In the genomic region with DNA sequence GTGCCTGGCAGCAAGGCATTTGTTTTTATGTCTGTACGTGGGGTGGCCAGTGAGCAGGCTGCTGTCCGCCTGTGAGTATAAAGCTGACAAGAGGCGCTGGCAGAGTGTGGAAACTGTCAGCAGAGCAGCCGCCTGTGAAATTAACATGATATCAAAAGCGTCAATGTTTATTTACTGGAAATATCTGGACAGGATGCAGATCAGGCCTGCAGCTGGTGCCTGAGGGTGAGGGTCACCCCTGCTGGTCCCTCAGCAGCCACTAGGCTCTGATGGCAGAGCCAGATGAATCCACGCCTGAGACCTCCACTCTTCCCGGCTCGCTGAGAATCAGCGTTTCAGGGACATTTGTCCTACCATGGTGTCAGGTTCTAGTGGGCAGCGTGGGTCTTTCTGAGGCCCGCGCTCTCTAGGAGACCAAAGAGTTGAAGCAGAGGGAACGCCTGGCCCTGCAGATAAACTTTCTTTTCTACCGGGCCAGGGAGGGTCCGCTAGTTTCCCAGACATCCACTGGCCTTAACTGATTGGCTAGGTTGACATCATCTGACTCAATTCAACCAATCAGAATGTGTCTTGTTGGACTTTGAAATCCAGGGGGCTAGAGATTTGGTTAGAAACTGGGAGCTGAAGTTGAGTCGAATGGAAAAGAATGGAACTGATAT, we compare ENCODE assay signal across 9 mouse cellular contexts.
A peak's percentile ranks its signal among the peaks of the same experiment; 100 is the strongest.
DNase-seq lines count a peak whose midpoint lies in the region; ATAC-seq and TF ChIP-seq lines count a peak whose summit lies in the region.
"Had no signal": no experiment of that assay in that cellular context is flagged by ENCODE, and none has a peak within 500 bp of the region (broad histone marks: within the 10 kb centered on the region; RNA-seq: fewer than 3 reads in every experiment).

No protein-coding gene starts in this region.

- H3K4me2 ChIP-seq in forebrain, embryonic 12.5 days = no peak overlapping the region
- H3K4me2 ChIP-seq in forebrain, embryonic 11.5 days (ENCODE audit: low read depth, low read length, severe bottlenecking) = no peak overlapping the region
- peak overlapping the region; percentile 29 for H3K4me2 ChIP-seq in heart, embryonic 15.5 days
- no peak overlapping the region for H3K4me2 ChIP-seq in midbrain, embryonic 12.5 days (replicated peaks)

- WGBS in forebrain, embryonic 12.5 days = 69% methylated on average over 16 of the region's 16 CpGs
- WGBS in forebrain, embryonic 11.5 days = 81% methylated on average over 16 of the region's 16 CpGs
- 47% methylated on average over 16 of the region's 16 CpGs for WGBS in heart, embryonic 15.5 days
- 70% methylated on average over 16 of the region's 16 CpGs for WGBS in midbrain, embryonic 12.5 days

- ATAC-seq in forebrain, embryonic 12.5 days (ENCODE audit: low FRiP score) = 0 out of 2 replicates have a peak, but pooled peaks have one; percentile 22
- no peak for ATAC-seq in forebrain, embryonic 11.5 days (replicated peaks; ENCODE audit: low FRiP score)
- 0 out of 2 replicates have a peak, but pooled peaks have one; percentile 7 for ATAC-seq in heart, embryonic 15.5 days (replicated peaks; ENCODE audit: insufficient number of reproducible peaks, insufficient read depth, low FRiP score, low read depth)
- no peak for ATAC-seq in midbrain, embryonic 12.5 days (ENCODE audit: low FRiP score, low read depth)
- ATAC-seq in erythroblast, adult 5-6 weeks (replicated peaks; ENCODE audit: low FRiP score, poor library complexity, severe bottlenecking) = no peak

- H3K4me3 ChIP-seq in forebrain, embryonic 12.5 days (replicated peaks) = no peak overlapping the region
- H3K4me3 ChIP-seq in forebrain, embryonic 11.5 days (ENCODE audit: low read depth, low read length) = no peak overlapping the region
- peak overlapping the region; percentile 24 for H3K4me3 ChIP-seq in heart, embryonic 15.5 days
- H3K4me3 ChIP-seq in midbrain, embryonic 12.5 days = no peak overlapping the region
- H3K4me3 ChIP-seq in left cerebral cortex, adult 2 months = no peak overlapping the region

- intact Hi-C loops in left cerebral cortex, postnatal 4 days (cut with DNase I) = no loop called here
- intact Hi-C loops in left cerebral cortex, adult 2 months (cut with DNase I) = no loop called here

- no peak overlapping the region; the same call in 1 of the 2 replicates for H3K27ac ChIP-seq in forebrain, embryonic 12.5 days
- no peak overlapping the region for H3K27ac ChIP-seq in forebrain, embryonic 11.5 days (ENCODE audit: low read depth, low read length)
- peak overlapping the region; percentile 21 for H3K27ac ChIP-seq in heart, embryonic 15.5 days
- H3K27ac ChIP-seq in midbrain, embryonic 12.5 days (replicated peaks) = peak overlapping the region; percentile 56
- no peak overlapping the region for H3K27ac ChIP-seq in left cerebral cortex, adult 2 months

- H3K9ac ChIP-seq in forebrain, embryonic 12.5 days = no peak overlapping the region
- no peak overlapping the region; the same call in 1 of the 2 replicates for H3K9ac ChIP-seq in forebrain, embryonic 11.5 days (ENCODE audit: low read length)
- H3K9ac ChIP-seq in heart, embryonic 15.5 days = no peak overlapping the region
- no peak overlapping the region for H3K9ac ChIP-seq in midbrain, embryonic 12.5 days (replicated peaks)

- DNase-seq in forebrain, embryonic 11.5 days (ENCODE audit: low spot score) = no peak
- DNase-seq in left cerebral cortex, postnatal 4 days = peak; percentile 54
- no peak for DNase-seq in left cerebral cortex, adult 11 months (ENCODE audit: low spot score)
- DNase-seq in left cerebral cortex, adult 2 months (ENCODE audit: extremely low spot score in 1 of 2, low spot score in 2 of 2) = no peak
- DNase-seq: cerebellum, adult 9-10 months had no signal

- no peak for TF ChIP-seq CTCF in left cerebral cortex, adult 2 months (IDR thresholded peaks at IDR 0.05)

- H3K4me1 ChIP-seq in forebrain, embryonic 12.5 days = peaks cover 43% of the 10 kb centered on the region
- H3K4me1 ChIP-seq in forebrain, embryonic 11.5 days (replicated peaks; ENCODE audit: control insufficient read depth, insufficient read depth, low read length) = peaks cover 8% of the 10 kb centered on the region; the same call in 1 of the 2 replicates
- peaks cover 27% of the 10 kb centered on the region for H3K4me1 ChIP-seq in heart, embryonic 15.5 days (replicated peaks)
- H3K4me1 ChIP-seq in midbrain, embryonic 12.5 days = peaks cover 40% of the 10 kb centered on the region

- H3K27me3 ChIP-seq in forebrain, embryonic 12.5 days = peaks cover 48% of the 10 kb centered on the region
- peaks cover 4% of the 10 kb centered on the region for H3K27me3 ChIP-seq in forebrain, embryonic 11.5 days (ENCODE audit: control insufficient read depth, insufficient read depth, low read length)
- no peaks in the 10 kb centered on the region for H3K27me3 ChIP-seq in heart, embryonic 15.5 days
- H3K27me3 ChIP-seq in midbrain, embryonic 12.5 days = peaks cover 20% of the 10 kb centered on the region; the same call in 1 of the 2 replicates

- H3K36me3 ChIP-seq in forebrain, embryonic 12.5 days (replicated peaks) = no peaks in the 10 kb centered on the region
- no peaks in the 10 kb centered on the region for H3K36me3 ChIP-seq in forebrain, embryonic 11.5 days (ENCODE audit: control insufficient read depth, insufficient read depth, low read length)
- H3K36me3 ChIP-seq in heart, embryonic 15.5 days = no peaks in the 10 kb centered on the region
- no peaks in the 10 kb centered on the region for H3K36me3 ChIP-seq in midbrain, embryonic 12.5 days

- no peaks in the 10 kb centered on the region for H3K9me3 ChIP-seq in forebrain, embryonic 12.5 days
- no peaks in the 10 kb centered on the region for H3K9me3 ChIP-seq in forebrain, embryonic 11.5 days (ENCODE audit: control insufficient read depth, low read length)
- no peaks in the 10 kb centered on the region for H3K9me3 ChIP-seq in heart, embryonic 15.5 days (replicated peaks)
- no peaks in the 10 kb centered on the region for H3K9me3 ChIP-seq in midbrain, embryonic 12.5 days

Comparison
In these comparisons a context has a peak if more than half of its experiments do, and no peak if none do; other contexts are left out.
1. ATAC-seq: peak in forebrain, embryonic 12.5 days (single experiment) and heart, embryonic 15.5 days (single experiment); none in forebrain, embryonic 11.5 days (single experiment), midbrain, embryonic 12.5 days (single experiment) and erythroblast, adult 5-6 weeks (single experiment).
2. H3K27ac ChIP-seq: peak in heart, embryonic 15.5 days (single experiment) and midbrain, embryonic 12.5 days (single experiment); none in forebrain, embryonic 12.5 days (single experiment), forebrain, embryonic 11.5 days (single experiment) and left cerebral cortex, adult 2 months (single experiment).